Mouse (Mus musculus): ENCODE data around the gene Mtch2. TPM values are rescaled to one million over a fixed set of nuclear protein-coding genes. Genes with fewer than 3 reads are reported as not detected.

The Mtch2 gene
- polyA plus RNA-seq, 1 experiment from 2014 or later, result 175 TPM

GRCm38 (mm10) chr2:90913671-90914070, 66.7 kb downstream of the Mtch2 start:
- WGBS, result 83% methylated on average over 2 of the region's 2 CpGs
- Histone ChIP-seq H3K4me3 (replicated peaks) (no peak overlapping the region), H3K27ac (replicated peaks) (no peak overlapping the region), H3K9ac (no peak overlapping the region), H3K9me3 (replicated peaks) (no peaks in the 10 kb centered on the region), H3K4me1 (peaks cover 18% of the 10 kb centered on the region), H3K4me2 (replicated peaks) (no peak overlapping the region), H3K27me3 (no peaks in the 10 kb centered on the region), H3K36me3 (peaks cover 51% of the 10 kb centered on the region)
- no peak for ATAC-seq (ENCODE audit: insufficient number of reproducible peaks, low FRiP score, low TSS enrichment, low read depth)

GRCm38 (mm10) chr2:90915516-90915915, 68.6 kb downstream of the Mtch2 start:
- Histone ChIP-seq H3K36me3 (peaks cover 32% of the 10 kb centered on the region), H3K4me3 (replicated peaks) (no peak overlapping the region), H3K9me3 (replicated peaks) (no peaks in the 10 kb centered on the region), H3K9ac (no peak overlapping the region), H3K27ac (replicated peaks) (no peak overlapping the region), H3K4me1 (peaks cover 18% of the 10 kb centered on the region), H3K4me2 (replicated peaks) (peak overlapping the region; percentile 75; the same call in 1 of the 2 replicates), H3K27me3 (no peaks in the 10 kb centered on the region)
- ATAC-seq (ENCODE audit: insufficient number of reproducible peaks, low FRiP score, low TSS enrichment, low read depth), result no peak
- 57% methylated on average over 1 of the region's 1 CpGs for WGBS

Other genes with a start within 250 kb of the Mtch2 start
- gene Nup160, start 169.9 kb upstream of the Mtch2 start, polyA plus RNA-seq (2015; fragmentation: Nextera tagmentation; extraction: Ambion mirVana), result 30.7 and 34.0 TPM in 2 replicates
- 92.9 and 108 TPM in 2 replicates for gene Fnbp4, start 101.8 kb upstream of the Mtch2 start, polyA plus RNA-seq (2015; fragmentation: Nextera tagmentation; extraction: Ambion mirVana)
- gene Agbl2, start 64.4 kb upstream of the Mtch2 start, polyA plus RNA-seq (2015; fragmentation: Nextera tagmentation; extraction: Ambion mirVana), result 2.5 and 4.2 TPM in 2 replicates
- 20.5 and 20.8 TPM in 2 replicates for gene C1qtnf4, start 38.7 kb downstream of the Mtch2 start, polyA plus RNA-seq (2015; fragmentation: Nextera tagmentation; extraction: Ambion mirVana)
- gene Kbtbd4, start 57.6 kb downstream of the Mtch2 start, polyA plus RNA-seq (2015; fragmentation: Nextera tagmentation; extraction: Ambion mirVana), result 37.4 and 37.6 TPM in 2 replicates
- gene Ndufs3, start 57.7 kb downstream of the Mtch2 start, polyA plus RNA-seq (2015; fragmentation: Nextera tagmentation; extraction: Ambion mirVana), result 194 and 204 TPM in 2 replicates
- gene Celf1, start 93.2 kb downstream of the Mtch2 start, polyA plus RNA-seq (2015; fragmentation: Nextera tagmentation; extraction: Ambion mirVana), result 66.4 and 66.7 TPM in 2 replicates
- gene Rapsn, start 188.5 kb downstream of the Mtch2 start, polyA plus RNA-seq (2015; fragmentation: Nextera tagmentation; extraction: Ambion mirVana), result 24.0 and 34.6 TPM in 2 replicates
- 282 and 288 TPM in 2 replicates for gene Psmc3, start 206.9 kb downstream of the Mtch2 start, polyA plus RNA-seq (2015; fragmentation: Nextera tagmentation; extraction: Ambion mirVana)
- 75.8 and 80.0 TPM in 2 replicates for gene Slc39a13, start 223.3 kb downstream of the Mtch2 start, polyA plus RNA-seq (2015; fragmentation: Nextera tagmentation; extraction: Ambion mirVana)
- 12.3 and 12.4 TPM in 2 replicates for gene Spi1, start 235.2 kb downstream of the Mtch2 start, polyA plus RNA-seq (2015; fragmentation: Nextera tagmentation; extraction: Ambion mirVana)

Measured in embryonic facial prominence, embryonic 15.5 days (tissue).